Mouse (Mus musculus) embryonic facial prominence, embryonic 11.5 days (tissue): ENCODE results near the gene Csnk2b. TPM values are rescaled to one million over a fixed set of nuclear protein-coding genes. Genes with fewer than 3 reads are reported as not detected.

Source experiments
- ATAC-seq: fragments of 200-750 bp; cut with Nextera tagmentation; replicated peaks from 2 replicates; pipeline ENCODE4 v1.8.0; 2017; ENCODE audit warnings: low read depth; ENCODE audit not compliant: insufficient number of reproducible peaks, low FRiP score, low TSS enrichment
- DNase-seq: peaks from one replicate; pipeline ENCODE4 v3.0.0-alpha.2; 2015; ENCODE audit warnings: low spot score
- H3K27ac ChIP-seq: fragments of 300-500 bp; sonication (generic); replicated peaks from 2 replicates; pipeline ENCODE4 v1.5.1; 2014; ENCODE audit warnings: mild to moderate bottlenecking, low read depth, low read length, control low read depth
- H3K27me3 ChIP-seq: fragments of 300-500 bp; sonication (generic); 2 replicates; pipeline ENCODE4 v1.6.1; 2014; ENCODE audit warnings: mild to moderate bottlenecking, low read length, moderate library complexity, mixed read lengths; ENCODE audit not compliant: control insufficient read depth, insufficient read depth
- H3K36me3 ChIP-seq: fragments of 300-500 bp; sonication (generic); replicated peaks from 2 replicates; pipeline ENCODE4 v1.6.1; 2014; ENCODE audit warnings: low read depth, mild to moderate bottlenecking, low read length, moderate library complexity, mixed read lengths; ENCODE audit not compliant: control insufficient read depth, insufficient read depth
- H3K4me1 ChIP-seq: fragments of 300-500 bp; sonication (generic); 2 replicates; pipeline ENCODE4 v1.6.1; 2014; ENCODE audit warnings: low read length, mixed read lengths; ENCODE audit not compliant: control insufficient read depth, insufficient read depth
- H3K4me2 ChIP-seq: fragments of 300-500 bp; sonication (generic); 2 replicates; pipeline ENCODE4 v1.6.1; 2014; ENCODE audit warnings: low read depth, mild to moderate bottlenecking, control low read depth, low read length, moderate library complexity
- H3K4me3 ChIP-seq: fragments of 300-500 bp; sonication (generic); 2 replicates; pipeline ENCODE4 v1.5.1; 2014; ENCODE audit warnings: low read depth, low read length, control low read depth
- H3K9ac ChIP-seq: fragments of 300-500 bp; sonication (generic); replicated peaks from 2 replicates; pipeline ENCODE4 v1.6.1; 2014; ENCODE audit warnings: mild to moderate bottlenecking, control low read depth, low read length
- H3K9me3 ChIP-seq: fragments of 300-500 bp; sonication (generic); replicated peaks from 2 replicates; pipeline ENCODE4 v1.6.1; 2016; ENCODE audit warnings: mild to moderate bottlenecking, low read length, inconsistent platforms, mixed read lengths; ENCODE audit not compliant: control insufficient read depth
- WGBS: fragments of 180-500 bp; shearing (Covaris S2); extraction: QIAGEN DNeasy Blood & Tissue Kit; methylation state at CpG from one replicate; pipeline ENCODE4 v1.1.7; 2014; 5-methylcytosine and 5-hydroxymethylcytosine counted together
- polyA plus RNA-seq: library from polyadenylated mRNA; unstranded; fragments of >200 nt; fragmentation: Nextera tagmentation; extraction: Ambion mirVana; gene quantifications from 2 replicates; pipeline ENCODE4 v1.2.1, GENCODE M21; 2014

The Csnk2b gene
- polyA plus RNA-seq, 1 experiment from 2014 or later = 294 TPM

DNA sequence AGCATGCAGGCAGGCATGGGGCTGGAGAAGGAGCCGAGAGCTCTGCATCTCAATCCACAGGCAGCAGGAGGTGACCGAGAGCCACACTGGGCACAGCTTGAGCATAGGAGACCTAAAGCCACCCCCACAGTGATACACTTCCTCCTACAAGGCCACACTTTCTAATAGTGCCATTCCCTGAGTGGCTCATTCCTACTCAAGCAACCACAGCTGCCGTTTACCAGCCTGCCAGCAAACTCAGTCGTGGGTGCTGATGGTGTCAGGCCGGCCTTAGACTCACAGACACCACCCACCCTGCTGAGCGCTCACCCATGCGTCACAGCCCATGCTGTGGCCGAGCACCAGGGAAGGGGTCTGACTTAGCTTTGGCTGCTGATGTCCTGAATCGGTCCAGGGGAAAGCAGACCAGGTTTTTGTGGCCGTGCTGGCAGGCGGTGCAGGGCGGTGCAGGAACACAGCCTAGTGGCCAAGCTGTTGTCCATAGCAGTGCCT lies 24.6 kb downstream of the Csnk2b start:
- no peaks in the 10 kb centered on the region for H3K9me3 ChIP-seq
- H3K36me3 ChIP-seq = peaks cover 9% of the 10 kb centered on the region
- H3K27ac ChIP-seq = no peak overlapping the region
- ATAC-seq (no peak), DNase-seq (no peak)
- H3K9ac ChIP-seq = no peak overlapping the region
- 83% methylated on average over 12 of the region's 12 CpGs for WGBS
- H3K27me3 ChIP-seq = no peaks in the 10 kb centered on the region
- H3K4me2 ChIP-seq = no peak overlapping the region
- H3K4me1 ChIP-seq = no peaks in the 10 kb centered on the region
- H3K4me3 ChIP-seq = no peak overlapping the region

DNA sequence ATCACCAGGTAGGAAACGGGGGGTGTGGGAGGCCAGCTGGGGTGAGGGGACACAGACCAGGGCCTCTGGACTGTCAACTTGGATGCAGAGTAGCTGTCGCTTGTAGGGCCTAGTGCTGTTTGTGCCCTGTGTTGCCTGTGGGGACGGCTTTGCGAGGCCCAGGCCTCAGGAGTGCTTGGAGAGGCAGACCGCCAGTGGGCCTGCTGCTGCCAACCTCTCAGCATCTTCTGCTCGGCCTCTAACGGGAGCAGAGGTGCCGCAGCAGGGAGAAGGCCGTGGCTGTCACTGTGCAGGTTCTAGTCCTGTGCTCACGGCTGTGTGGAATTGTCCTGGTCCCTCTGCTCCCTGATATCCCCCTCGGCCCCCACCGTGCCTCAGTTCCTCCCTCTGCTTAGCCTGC lies 25.3 kb downstream of the Csnk2b start:
- Histone ChIP-seq H3K27me3 (no peaks in the 10 kb centered on the region), H3K4me2 (no peak overlapping the region), H3K4me1 (no peaks in the 10 kb centered on the region), H3K36me3 (peaks cover 9% of the 10 kb centered on the region), H3K9me3 (no peaks in the 10 kb centered on the region), H3K27ac (no peak overlapping the region), H3K9ac (no peak overlapping the region), H3K4me3 (no peak overlapping the region)
- 86% methylated on average over 12 of the region's 12 CpGs for WGBS
- ATAC-seq (no peak), DNase-seq (no peak)

DNA sequence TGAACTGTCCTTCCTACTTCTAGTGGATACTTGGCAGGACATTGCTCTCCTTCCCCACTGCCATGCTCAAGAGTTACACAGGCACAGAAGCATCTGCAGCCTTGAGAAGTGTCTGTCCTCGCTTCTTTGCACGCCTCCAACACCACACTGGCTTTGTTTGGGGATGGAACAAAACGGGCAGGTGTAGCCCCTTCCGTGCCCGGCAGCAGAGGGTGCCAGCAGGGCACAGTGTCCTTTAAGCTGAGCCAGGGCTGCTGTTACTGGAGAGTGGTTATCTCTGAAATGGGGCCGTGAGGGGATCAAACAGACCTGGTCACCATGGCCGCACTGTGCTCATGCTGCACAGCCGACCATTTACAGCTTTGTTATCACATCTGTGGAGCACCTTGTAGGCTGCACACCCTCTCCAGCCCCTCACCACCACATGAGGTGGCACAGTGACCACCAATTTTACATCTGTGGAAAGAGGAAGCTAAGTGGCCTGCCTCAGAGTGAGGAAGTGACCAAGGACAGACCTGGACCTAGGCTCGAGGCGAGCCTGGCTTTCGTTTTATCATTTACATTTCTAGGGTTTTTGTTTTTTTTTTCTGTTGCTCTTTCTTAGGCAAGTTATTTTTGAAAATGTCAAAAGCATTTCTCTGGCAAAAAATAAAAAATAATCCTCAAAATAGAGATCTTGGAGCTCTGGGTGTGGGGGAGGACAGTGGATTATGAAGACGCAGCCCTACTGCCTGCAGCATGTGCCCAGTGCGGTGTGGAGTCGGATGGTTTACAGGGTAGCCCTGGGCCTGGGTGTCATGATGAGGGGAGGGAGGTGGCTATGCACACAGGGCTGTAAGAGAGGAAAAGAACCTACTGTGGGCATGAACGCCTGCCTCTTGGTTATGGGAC lies 27.1 kb downstream of the Csnk2b start:
- no peaks in the 10 kb centered on the region for H3K27me3 ChIP-seq
- H3K27ac ChIP-seq = no peak overlapping the region
- 93% methylated on average over 15 of the region's 15 CpGs for WGBS
- H3K4me3 ChIP-seq = no peak overlapping the region
- H3K9ac ChIP-seq = no peak overlapping the region
- H3K9me3 ChIP-seq = no peaks in the 10 kb centered on the region
- peaks cover 7% of the 10 kb centered on the region for H3K36me3 ChIP-seq
- ATAC-seq (no peak), DNase-seq (no peak)
- peaks cover 3% of the 10 kb centered on the region for H3K4me1 ChIP-seq
- H3K4me2 ChIP-seq = no peak overlapping the region

DNA sequence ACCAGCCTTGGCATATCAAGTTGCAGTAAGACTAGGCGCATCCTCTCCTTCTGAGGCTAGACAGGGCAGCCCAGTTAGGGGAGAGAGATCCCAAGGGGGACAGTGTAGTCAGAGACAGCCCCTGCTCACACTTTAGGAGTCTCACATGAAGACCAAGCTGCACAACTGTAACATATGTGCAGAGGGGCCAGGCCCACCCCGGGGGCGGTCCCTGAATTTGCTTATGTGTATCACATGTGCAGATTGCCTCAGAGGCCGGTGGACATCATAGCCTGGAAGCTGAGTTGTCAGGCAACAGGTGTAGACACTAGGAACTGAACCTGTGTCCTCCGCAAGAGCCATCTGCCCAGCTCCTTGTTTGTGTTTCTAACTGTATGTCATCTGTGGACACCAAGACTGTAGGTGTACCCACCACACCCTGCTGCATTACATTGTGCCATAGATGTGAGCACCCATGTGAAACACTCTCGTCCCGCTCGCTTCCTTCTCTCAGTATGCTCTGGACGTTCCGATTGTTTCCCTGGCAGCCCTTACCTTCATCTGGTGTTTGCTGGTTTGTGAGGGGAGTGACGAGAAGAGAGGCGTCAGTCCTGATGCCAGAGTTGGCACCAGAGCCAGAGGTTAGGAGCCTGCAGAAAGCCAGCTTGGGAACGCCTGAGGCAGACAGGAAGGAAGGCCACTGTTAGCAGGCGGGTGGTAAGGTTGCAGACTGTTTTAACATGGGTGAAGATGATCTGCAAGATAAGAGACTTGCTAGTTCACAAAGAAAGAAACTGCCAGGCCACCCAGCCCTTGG lies 29.3 kb downstream of the Csnk2b start:
- peaks cover 5% of the 10 kb centered on the region for H3K36me3 ChIP-seq
- 88% methylated on average over 14 of the region's 14 CpGs for WGBS
- no peak for ATAC-seq

DNA sequence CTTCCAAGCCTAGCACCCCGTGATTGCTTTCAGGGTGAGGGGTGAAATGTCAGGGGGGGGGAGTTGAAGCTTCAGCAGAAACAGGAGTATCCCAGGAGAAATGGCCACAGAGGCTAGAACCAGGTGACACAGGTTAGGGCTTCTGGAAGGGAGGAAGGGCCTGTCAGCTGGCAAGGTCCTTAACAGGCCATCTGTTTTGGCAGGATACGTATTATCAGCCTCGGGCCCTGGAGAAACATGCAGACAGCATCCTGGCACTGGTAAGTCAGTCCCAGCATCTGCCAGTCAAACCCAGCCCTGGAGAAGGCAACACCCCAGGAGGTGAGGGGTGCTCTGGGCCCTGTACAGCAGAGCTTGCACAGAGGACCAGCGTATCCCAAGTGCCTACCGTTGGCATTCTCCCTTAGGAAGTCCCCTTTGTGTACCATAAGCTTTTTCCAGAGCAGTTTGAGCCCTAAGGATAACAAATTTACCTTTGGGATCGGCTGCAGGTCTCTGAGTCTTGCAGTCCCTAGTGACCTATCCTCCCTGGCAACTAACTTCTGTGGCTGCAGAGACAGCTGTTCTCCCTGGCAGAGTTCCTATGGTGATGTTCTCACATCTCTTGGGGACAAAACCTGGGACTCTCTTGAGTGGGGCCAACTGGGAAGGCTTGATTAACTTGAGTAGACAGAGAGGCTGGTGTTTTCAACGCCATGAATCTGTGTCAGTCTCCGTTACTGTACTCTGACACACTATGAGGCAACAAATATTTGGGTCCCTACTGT lies 31.5 kb downstream of the Csnk2b start:
- H3K4me3 ChIP-seq = peak overlapping the region; percentile 44
- ATAC-seq (no peak), DNase-seq (no peak)
- H3K4me1 ChIP-seq = peaks cover 3% of the 10 kb centered on the region
- 70% methylated on average over 8 of the region's 8 CpGs for WGBS
- no peaks in the 10 kb centered on the region for H3K27me3 ChIP-seq
- H3K4me2 ChIP-seq = peak overlapping the region; percentile 47
- no peaks in the 10 kb centered on the region for H3K9me3 ChIP-seq
- H3K9ac ChIP-seq = peak overlapping the region; percentile 88
- peaks cover 3% of the 10 kb centered on the region; the same call in 1 of the 2 replicates for H3K36me3 ChIP-seq
- no peak overlapping the region for H3K27ac ChIP-seq

More for the DNA sequence above, 29.3 kb downstream of the Csnk2b start:
- no peak overlapping the region for H3K27ac ChIP-seq
- no peaks in the 10 kb centered on the region for H3K9me3 ChIP-seq
- no peak overlapping the region for H3K4me2 ChIP-seq
- peaks cover 3% of the 10 kb centered on the region for H3K4me1 ChIP-seq
- no peak for DNase-seq
- H3K4me3 ChIP-seq = no peak overlapping the region
- no peak overlapping the region for H3K9ac ChIP-seq
- no peaks in the 10 kb centered on the region for H3K27me3 ChIP-seq

DNA sequence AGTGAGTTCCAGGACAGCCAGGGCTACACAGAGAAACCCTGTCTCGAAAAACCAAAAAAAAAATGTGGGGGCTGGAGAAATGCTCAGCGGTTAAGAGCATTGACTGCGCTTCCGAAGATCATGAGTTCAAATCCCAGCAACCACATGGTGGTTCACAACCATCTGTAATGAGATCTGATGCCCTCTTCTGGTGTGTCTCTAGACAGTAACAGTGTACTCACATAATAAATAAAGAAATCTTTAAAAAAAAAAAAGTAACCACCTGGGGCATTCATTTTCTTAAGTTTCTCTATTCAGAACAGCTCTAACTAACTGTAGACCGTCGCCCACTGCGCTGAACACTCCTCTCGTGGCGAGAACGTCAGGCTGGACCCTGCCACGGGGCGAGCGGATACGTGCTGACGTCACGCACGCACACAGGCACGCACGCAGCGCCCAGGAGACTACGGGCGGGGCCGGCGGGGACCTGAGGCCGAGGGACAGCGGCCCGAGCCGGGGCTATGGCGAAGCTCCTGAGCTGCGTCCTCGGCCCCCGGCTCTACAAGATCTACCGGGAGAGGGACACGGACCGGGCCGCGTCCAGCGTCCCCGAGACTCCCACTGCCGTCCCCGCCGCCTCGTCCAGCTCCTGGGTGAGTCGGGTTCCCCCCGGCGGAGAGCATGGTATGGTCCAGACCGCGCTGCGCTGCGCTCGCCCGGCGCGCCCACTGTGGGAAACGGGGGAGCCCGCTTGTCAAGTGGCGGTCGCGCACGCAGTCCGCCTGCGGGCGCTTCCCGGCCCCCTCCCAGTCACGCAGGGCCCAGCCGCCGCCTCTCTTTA lies 32.8 kb downstream of the Csnk2b start, which contains the start of gene Abhd16a:
TSS of gene Abhd16a (plus strand) at position 439 of the 820 bp plus-strand sequence.
- ATAC-seq (peak; percentile 96), DNase-seq (peak; percentile 96)
- Histone ChIP-seq H3K27ac (peak within 1 kb of the TSS; percentile 87), H3K9ac (peak within 1 kb of the TSS; percentile 88), H3K4me3 (peak within 1 kb of the TSS; percentile 44), H3K27me3 (no peaks in the 10 kb centered on the region), H3K9me3 (no peaks in the 10 kb centered on the region), H3K36me3 (0 out of 2 replicates have a peak, but pooled peaks cover 3% of the 10 kb centered on the region), H3K4me2 (peak within 1 kb of the TSS; percentile 47), H3K4me1 (peaks cover 3% of the 10 kb centered on the region)
- 3% methylated on average over 63 of the region's 67 CpGs for WGBS

DNA sequence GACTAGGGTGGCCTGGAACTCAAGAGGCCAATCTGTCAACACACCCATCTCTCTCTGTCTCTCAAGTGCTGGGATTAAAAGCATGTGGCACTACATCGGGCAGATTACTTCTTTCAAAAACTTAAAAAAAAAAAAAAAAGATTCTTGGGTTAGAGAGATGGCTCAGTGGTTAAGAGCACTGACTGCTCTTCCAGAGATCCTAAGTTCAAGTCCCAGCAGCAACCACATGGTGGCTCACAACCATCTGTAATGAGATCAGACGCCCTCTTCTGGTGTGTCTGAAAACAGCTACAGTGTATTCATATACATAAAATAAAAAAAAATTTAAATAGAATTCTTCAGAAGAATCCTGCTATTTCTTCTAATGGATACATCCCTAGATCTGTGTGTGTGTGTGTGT lies 33.7 kb downstream of the Csnk2b start:
- Histone ChIP-seq H3K4me3 (no peak overlapping the region), H3K27ac (no peak overlapping the region), H3K4me2 (no peak overlapping the region), H3K9me3 (no peaks in the 10 kb centered on the region), H3K36me3 (0 out of 2 replicates have a peak, but pooled peaks cover 3% of the 10 kb centered on the region), H3K4me1 (peaks cover 3% of the 10 kb centered on the region), H3K9ac (no peak overlapping the region), H3K27me3 (no peaks in the 10 kb centered on the region)
- WGBS = 51% methylated on average over 2 of the region's 2 CpGs
- no peak for DNase-seq
- ATAC-seq = no peak
